Mouse (Mus musculus): Measurements from ENCODE around the gene Bik. TPM values are rescaled to one million over a fixed set of nuclear protein-coding genes. Genes with fewer than 3 reads are reported as not detected.
"Not testable (repeated sequence)": the region's sequence is repeated elsewhere in the genome, so short reads cannot be mapped to it uniquely, and the experiment has no call there.

The Bik gene
- total RNA-seq (2021), result 1 to 10 TPM in 1 of 2 experiments, under 1 TPM in 1; 0.76 to 1.6 TPM
- long read RNA-seq, experiment 1, result 0 reads
- long read RNA-seq, experiment 2, partial matches to known transcripts, result 0 of 1 reads
- long read RNA-seq, experiment 2, other reads (novel, unspliced or antisense), result 1 of 1 reads

- peak; percentile 35 to 49 for DNase-seq
- intact Hi-C loops (cut with DNase I), result no loop called here
Measured at GRCm38 (mm10) chr15:83526424-83527091, at the start of gene Bik. Gene Bik, plus strand, starts transcription at chr15:83526862.

GRCm38 (mm10) chr15:83478096-83478495, 48.6 kb upstream of the Bik start:
- DNase-seq, result no peak
- intact Hi-C loops (cut with DNase I), result no loop called here

GRCm38 (mm10) chr15:83479818-83480217, 46.8 kb upstream of the Bik start:
- intact Hi-C loops (cut with DNase I), result no loop called here
- no peak for DNase-seq

GRCm38 (mm10) chr15:83481236-83481780, 45.4 kb upstream of the Bik start:
- no peak for DNase-seq
- intact Hi-C loops (cut with DNase I), result no loop called here

- no peak for DNase-seq
- intact Hi-C loops (cut with DNase I), result no loop called here
Measured at GRCm38 (mm10) chr15:83482645-83483224, 43.9 kb upstream of the Bik start.

- intact Hi-C loops (cut with DNase I), result no loop called here
- no peak for DNase-seq
Measured at GRCm38 (mm10) chr15:83483482-83483881, 43.2 kb upstream of the Bik start.

- intact Hi-C loops (cut with DNase I), result no loop called here
- DNase-seq, result no peak
Measured at GRCm38 (mm10) chr15:83484311-83484710, 42.4 kb upstream of the Bik start.

- no peak for DNase-seq
- intact Hi-C loops (cut with DNase I), result no loop called here
Measured at GRCm38 (mm10) chr15:83487477-83488115, 39.1 kb upstream of the Bik start.

GRCm38 (mm10) chr15:83489471-83489870, 37.2 kb upstream of the Bik start:
- DNase-seq, result no peak
- intact Hi-C loops (cut with DNase I), result no loop called here

- intact Hi-C loops (cut with DNase I), result no loop called here
- DNase-seq, result no peak
Measured at GRCm38 (mm10) chr15:83491891-83492290, 34.8 kb upstream of the Bik start.

- DNase-seq, result no peak
- intact Hi-C loops (cut with DNase I), result no loop called here
Measured at GRCm38 (mm10) chr15:83493856-83494571, 32.6 kb upstream of the Bik start.

- DNase-seq, result no peak
- intact Hi-C loops (cut with DNase I), result no loop called here
Measured at GRCm38 (mm10) chr15:83494572-83494920, 32.1 kb upstream of the Bik start.

- DNase-seq, result no peak
- intact Hi-C loops (cut with DNase I), result no loop called here
Measured at GRCm38 (mm10) chr15:83495195-83495594, 31.5 kb upstream of the Bik start.

GRCm38 (mm10) chr15:83495787-83496367, 30.8 kb upstream of the Bik start:
- intact Hi-C loops (cut with DNase I), result no loop called here
- no peak for DNase-seq

GRCm38 (mm10) chr15:83497299-83497698, 29.4 kb upstream of the Bik start:
- DNase-seq, result no peak
- intact Hi-C loops (cut with DNase I), result no loop called here

GRCm38 (mm10) chr15:83499211-83499755, 27.4 kb upstream of the Bik start:
- no peak for DNase-seq
- intact Hi-C loops (cut with DNase I), result no loop called here

GRCm38 (mm10) chr15:83500352-83500751, 26.3 kb upstream of the Bik start:
- DNase-seq, result no peak
- intact Hi-C loops (cut with DNase I), result no loop called here

- intact Hi-C loops (cut with DNase I); DNase-seq: not testable (repeated sequence)
Measured at GRCm38 (mm10) chr15:83501483-83501882, 25.2 kb upstream of the Bik start.

GRCm38 (mm10) chr15:83509950-83510804, 16.5 kb upstream of the Bik start:
- intact Hi-C loops (cut with DNase I), result loop anchor here (5.0 kb wide), 1 partner anchor 283 kb away; no protein-coding TSS in a partner anchor
- no peak for DNase-seq
